Comparison of ENCODE assay signal across 8 mouse cellular contexts in genomic region chr5:25498346-25498820, GRCm38 (mm10). TPM values are rescaled to one million over a fixed set of nuclear protein-coding genes. Genes with fewer than 3 reads are reported as not detected.
DNase-seq lines count a peak whose midpoint lies in the region; ATAC-seq and TF ChIP-seq lines count a peak whose summit lies in the region.

Kmt2c (minus strand) TSS chr5:25498783.

- H3K27me3 ChIP-seq in embryonic facial prominence, embryonic 10.5 days (replicated peaks; ENCODE audit: low read depth, poor library complexity, severe bottlenecking), result no peaks in the 10 kb centered on the region
- H3K27me3 ChIP-seq in intestine, embryonic 16.5 days (replicated peaks; ENCODE audit: control insufficient read depth, insufficient read depth, low read length), result no peaks in the 10 kb centered on the region
- H3K27me3 ChIP-seq in limb, embryonic 15.5 days, result no peaks in the 10 kb centered on the region
- H3K27me3 ChIP-seq in myocyte (ENCODE audit: control insufficient read depth, insufficient read depth, insufficient read length), result no peaks in the 10 kb centered on the region

- peak; percentile 88 for TF ChIP-seq POLR2A in myocyte (IDR thresholded peaks at IDR 0.05; ENCODE audit: insufficient read length, low read depth)

- peak within 1 kb of the TSS; percentile 97 for H3K27ac ChIP-seq in embryonic facial prominence, embryonic 10.5 days (replicated peaks)
- peak within 1 kb of the TSS; percentile 99 for H3K27ac ChIP-seq in intestine, embryonic 16.5 days (ENCODE audit: low read length)
- H3K27ac ChIP-seq in limb, embryonic 15.5 days, result peak within 1 kb of the TSS; percentile 100

- under 1% methylated on average over 54 of the region's 54 CpGs for WGBS in embryonic facial prominence, embryonic 10.5 days
- under 1% methylated on average over 33 of the region's 54 CpGs for WGBS in intestine, embryonic 16.5 days
- WGBS in limb, embryonic 15.5 days, result 0% methylated on average over 38 of the region's 54 CpGs

- peaks cover 43% of the 10 kb centered on the region for H3K79me2 ChIP-seq in myocyte (ENCODE audit: control insufficient read depth, insufficient read depth)

- peaks cover 16% of the 10 kb centered on the region for H3K4me1 ChIP-seq in embryonic facial prominence, embryonic 10.5 days
- peaks cover 9% of the 10 kb centered on the region for H3K4me1 ChIP-seq in intestine, embryonic 16.5 days (ENCODE audit: control insufficient read depth, insufficient read depth, low read length)
- peaks cover 15% of the 10 kb centered on the region for H3K4me1 ChIP-seq in limb, embryonic 15.5 days

- peak within 1 kb of the TSS; percentile 88 for H3K9ac ChIP-seq in intestine, embryonic 16.5 days (ENCODE audit: low read depth, low read length)
- H3K9ac ChIP-seq in limb, embryonic 15.5 days, result peak within 1 kb of the TSS; percentile 94

- peak within 1 kb of the TSS; percentile 94 for H3K4me3 ChIP-seq in embryonic facial prominence, embryonic 10.5 days
- H3K4me3 ChIP-seq in intestine, embryonic 16.5 days (ENCODE audit: low read length), result peak within 1 kb of the TSS; percentile 98
- H3K4me3 ChIP-seq in limb, embryonic 15.5 days, result peak within 1 kb of the TSS; percentile 88
- H3K4me3 ChIP-seq in myocyte, result peak within 1 kb of the TSS; percentile 57

- peak; percentile 70 to 78 for DNase-seq in B cell, adult 2 months
- DNase-seq in adrenal gland, adult (ENCODE audit: inconsistent age in 2 of 2, low spot score in 1 of 2), result peak; percentile 87 to 95
- no peak for DNase-seq in embryonic facial prominence, embryonic 10.5 days (ENCODE audit: low spot score)
- no peak for DNase-seq in gonadal fat pad, adult 2 months (ENCODE audit: low read depth)
- peak; percentile 79 for DNase-seq in testis, postnatal 14 days (ENCODE audit: low spot score)

- H3ac ChIP-seq in myocyte (ENCODE audit: control insufficient read depth, insufficient read length), result peak within 1 kb of the TSS; percentile 61

- H3K4me2 ChIP-seq in intestine, embryonic 16.5 days (ENCODE audit: low read depth, low read length), result peak within 1 kb of the TSS; percentile 70
- peak within 1 kb of the TSS; percentile 66 for H3K4me2 ChIP-seq in limb, embryonic 15.5 days
- peak within 1 kb of the TSS; percentile 88 for H3K4me2 ChIP-seq in myocyte (ENCODE audit: low read depth)

- ATAC-seq in intestine, embryonic 16.5 days, result peak; percentile 23
- ATAC-seq in limb, embryonic 15.5 days (ENCODE audit: insufficient number of reproducible peaks, low FRiP score, low TSS enrichment, low read depth), result no peak

- no peaks in the 10 kb centered on the region for H3K9me3 ChIP-seq in embryonic facial prominence, embryonic 10.5 days
- H3K9me3 ChIP-seq in intestine, embryonic 16.5 days (ENCODE audit: control insufficient read depth, low read length), result no peaks in the 10 kb centered on the region
- no peaks in the 10 kb centered on the region for H3K9me3 ChIP-seq in limb, embryonic 15.5 days

- H3K36me3 ChIP-seq in embryonic facial prominence, embryonic 10.5 days (replicated peaks), result no peaks in the 10 kb centered on the region
- H3K36me3 ChIP-seq in intestine, embryonic 16.5 days (ENCODE audit: control insufficient read depth, insufficient read depth, low read length), result no peaks in the 10 kb centered on the region
- H3K36me3 ChIP-seq in limb, embryonic 15.5 days, result no peaks in the 10 kb centered on the region
- no peaks in the 10 kb centered on the region for H3K36me3 ChIP-seq in myocyte (ENCODE audit: control insufficient read depth, insufficient read depth)

TF ChIP-seq in myocyte, 11 proteins besides CTCF, POLR2A, EP300 and RAD21:
- TF ChIP-seq POLR2AphosphoS2 (IDR thresholded peaks at IDR 0.05; ENCODE audit: insufficient read length, low read depth) (peak; percentile 87), E2F4 (IDR thresholded peaks at IDR 0.05; ENCODE audit: insufficient read depth) (peak; percentile 12), MYOG (IDR thresholded peaks at IDR 0.05; ENCODE audit: control insufficient read depth in 1 of 3, insufficient read depth in 1 of 3, insufficient read length in 2 of 3, low read depth in 2 of 3) (no peak), MAX (IDR thresholded peaks at IDR 0.05; ENCODE audit: low read depth) (no peak), SRF (IDR thresholded peaks at IDR 0.05; ENCODE audit: control insufficient read depth, insufficient read length, low read depth) (no peak), TCF3 (IDR thresholded peaks at IDR 0.05; ENCODE audit: insufficient read length, low read depth) (no peak), CEBPB (IDR thresholded peaks at IDR 0.05; ENCODE audit: insufficient read depth, poor library complexity, severe bottlenecking) (no peak), MYOD1 (IDR thresholded peaks at IDR 0.05; ENCODE audit: control insufficient read depth in 1 of 3, insufficient read length in 2 of 3, low read depth in 2 of 3) (no peak), TCF12 (IDR thresholded peaks at IDR 0.05; ENCODE audit: insufficient read depth, poor library complexity, severe bottlenecking) (no peak), REST (IDR thresholded peaks at IDR 0.05; ENCODE audit: insufficient read depth, insufficient read length) (no peak), USF1 (IDR thresholded peaks at IDR 0.05; ENCODE audit: low read depth) (no peak)
TF ChIP-seq in myocyte: peak in this region for 2.

RNA-seq across cellular contexts. Expression of gene Kmt2c, which starts in this region (rescaled TPM):
- 11.8 and 11.9 TPM in 2 replicates for polyA plus RNA-seq in embryonic facial prominence, embryonic 10.5 days (2016; fragmentation: Nextera tagmentation; extraction: Ambion mirVana)
- 21.6 and 25.8 TPM in 2 replicates for polyA plus RNA-seq in gonadal fat pad, adult 2 months (2012; rRNA removed)
- polyA plus RNA-seq in intestine, embryonic 16.5 days (2015; fragmentation: Nextera tagmentation; extraction: Ambion mirVana), result 8.1 and 9.0 TPM in 2 replicates
- 11.9 and 13.4 TPM in 2 replicates for polyA plus RNA-seq in limb, embryonic 15.5 days (2015; fragmentation: Nextera tagmentation; extraction: Ambion mirVana)
- 4.1 TPM for polyA plus RNA-seq in myocyte (2012; fragmentation: generic; extraction: Trizol)

Comparison
In these comparisons a context has a peak if more than half of its experiments do, and no peak if none do; other contexts are left out.
1. DNase-seq: peak in B cell, adult 2 months (2 of 2), adrenal gland, adult (2 of 2) and testis, postnatal 14 days (single experiment); none in embryonic facial prominence, embryonic 10.5 days (single experiment) and gonadal fat pad, adult 2 months (single experiment).
2. Peak in every context shown above with its lines, with median percentiles within 50 percentile points of each other: H3K27ac ChIP-seq, H3K4me3 ChIP-seq and H3K4me2 ChIP-seq.